Mouse (Mus musculus): Measurements from ENCODE around the gene Ralb. TPM values are rescaled to one million over a fixed set of nuclear protein-coding genes. Genes with fewer than 3 reads are reported as not detected.

The Ralb gene
- polyA plus RNA-seq, 1 experiment, result 16.0 TPM

GRCm38 (mm10) chr1:119451417-119451816 lies 53.2 kb downstream of the Ralb start:
- no peak for TF ChIP-seq POLR2A (IDR thresholded peaks at IDR 0.05; ENCODE audit: control insufficient read depth, low read depth, low read length)
- no peak for TF ChIP-seq CTCF (IDR thresholded peaks at IDR 0.05; ENCODE audit: control insufficient read depth, insufficient read depth, insufficient replicate concordance, low read depth, low read length)
- Histone ChIP-seq H3K27ac (ENCODE audit: control insufficient read depth, insufficient read depth, low read depth, low read length) (no peak overlapping the region), H3K27me3 (ENCODE audit: control insufficient read depth, insufficient read depth, low read length) (no peaks in the 10 kb centered on the region), H3K4me3 (ENCODE audit: control insufficient read depth, low read depth, low read length) (no peak overlapping the region), H3K36me3 (ENCODE audit: control insufficient read depth, insufficient read depth, low read length) (no peaks in the 10 kb centered on the region), H3K4me1 (ENCODE audit: control insufficient read depth, insufficient read depth, low read length) (peaks cover 3% of the 10 kb centered on the region; the same call in 1 of the 2 replicates)

DNA sequence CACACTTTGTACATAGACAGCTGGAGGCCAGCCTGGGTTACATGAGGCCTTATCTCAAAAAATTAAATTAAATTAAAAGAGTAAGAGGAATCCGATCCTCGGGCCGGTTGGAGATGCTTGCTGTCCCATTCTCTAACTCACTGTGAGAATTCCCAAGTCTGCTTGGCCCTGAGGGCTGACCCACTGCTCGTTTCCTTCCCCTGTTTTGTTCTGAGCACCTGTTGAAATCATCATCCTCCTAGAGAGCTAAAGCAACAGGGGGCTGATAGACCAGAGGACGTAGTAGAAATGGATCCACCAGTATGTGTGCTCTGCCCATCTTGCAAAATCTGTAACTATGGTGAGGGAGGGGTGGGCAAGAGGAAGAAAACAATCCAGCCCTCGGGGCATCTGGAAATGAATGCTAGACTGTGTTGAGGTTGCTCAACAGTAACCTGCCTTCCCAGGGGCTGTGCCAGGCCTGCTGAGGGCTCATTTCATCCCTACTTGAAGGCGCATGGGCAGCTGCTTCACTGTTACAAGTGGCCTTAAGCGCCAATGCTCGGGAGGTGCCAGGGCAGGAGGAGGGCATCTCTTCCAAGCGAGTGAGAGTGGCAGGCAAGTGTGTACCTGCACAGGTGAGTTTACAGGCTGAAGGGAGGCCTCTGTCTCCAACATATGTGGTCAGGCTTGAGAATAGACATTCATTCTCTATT lies 53.8 kb downstream of the Ralb start:
- no peaks in the 10 kb centered on the region for H3K27me3 ChIP-seq (ENCODE audit: control insufficient read depth, insufficient read depth, low read length)
- no peak overlapping the region for H3K27ac ChIP-seq (ENCODE audit: control insufficient read depth, insufficient read depth, low read depth, low read length)

GRCm38 (mm10) chr1:119446753-119447283 lies 57.8 kb downstream of the Ralb start:
- H3K27ac ChIP-seq (ENCODE audit: control insufficient read depth, insufficient read depth, low read depth, low read length), result no peak overlapping the region
- H3K27me3 ChIP-seq (ENCODE audit: control insufficient read depth, insufficient read depth, low read length), result no peaks in the 10 kb centered on the region
- no peaks in the 10 kb centered on the region for H3K36me3 ChIP-seq (ENCODE audit: control insufficient read depth, insufficient read depth, low read length)
- TF ChIP-seq CTCF (IDR thresholded peaks at IDR 0.05; ENCODE audit: control insufficient read depth, insufficient read depth, insufficient replicate concordance, low read depth, low read length) (no peak), POLR2A (IDR thresholded peaks at IDR 0.05; ENCODE audit: control insufficient read depth, low read depth, low read length) (no peak)
- no peak overlapping the region; the same call in 1 of the 2 replicates for H3K4me3 ChIP-seq (ENCODE audit: control insufficient read depth, low read depth, low read length)
- peaks cover 9% of the 10 kb centered on the region for H3K4me1 ChIP-seq (ENCODE audit: control insufficient read depth, insufficient read depth, low read length)

More for the DNA sequence above, 53.8 kb downstream of the Ralb start:
- TF ChIP-seq POLR2A (IDR thresholded peaks at IDR 0.05; ENCODE audit: control insufficient read depth, low read depth, low read length) (no peak), CTCF (IDR thresholded peaks at IDR 0.05; ENCODE audit: control insufficient read depth, insufficient read depth, insufficient replicate concordance, low read depth, low read length) (no peak)
- Histone ChIP-seq H3K36me3 (ENCODE audit: control insufficient read depth, insufficient read depth, low read length) (no peaks in the 10 kb centered on the region), H3K4me3 (ENCODE audit: control insufficient read depth, low read depth, low read length) (no peak overlapping the region), H3K4me1 (ENCODE audit: control insufficient read depth, insufficient read depth, low read length) (peaks cover 3% of the 10 kb centered on the region; the same call in 1 of the 2 replicates)

- Histone ChIP-seq H3K4me1 (ENCODE audit: control insufficient read depth, insufficient read depth, low read length) (peaks cover 9% of the 10 kb centered on the region), H3K27me3 (ENCODE audit: control insufficient read depth, insufficient read depth, low read length) (no peaks in the 10 kb centered on the region), H3K36me3 (ENCODE audit: control insufficient read depth, insufficient read depth, low read length) (no peaks in the 10 kb centered on the region), H3K4me3 (ENCODE audit: control insufficient read depth, low read depth, low read length) (peak overlapping the region; percentile 66), H3K27ac (ENCODE audit: control insufficient read depth, insufficient read depth, low read depth, low read length) (no peak overlapping the region)
- TF ChIP-seq CTCF (IDR thresholded peaks at IDR 0.05; ENCODE audit: control insufficient read depth, insufficient read depth, insufficient replicate concordance, low read depth, low read length) (peak; percentile 5; the same call in 1 of the 2 replicates), POLR2A (IDR thresholded peaks at IDR 0.05; ENCODE audit: control insufficient read depth, low read depth, low read length) (no peak)
Observed at GRCm38 (mm10) chr1:119443591-119444350, 60.8 kb downstream of the Ralb start.

- no peaks in the 10 kb centered on the region for H3K27me3 ChIP-seq (ENCODE audit: control insufficient read depth, insufficient read depth, low read length)
- no peak overlapping the region for H3K27ac ChIP-seq (ENCODE audit: control insufficient read depth, insufficient read depth, low read depth, low read length)
- no peak for TF ChIP-seq POLR2A (IDR thresholded peaks at IDR 0.05; ENCODE audit: control insufficient read depth, low read depth, low read length)
- TF ChIP-seq CTCF (IDR thresholded peaks at IDR 0.05; ENCODE audit: control insufficient read depth, insufficient read depth, insufficient replicate concordance, low read depth, low read length), result no peak
- H3K36me3 ChIP-seq (ENCODE audit: control insufficient read depth, insufficient read depth, low read length), result no peaks in the 10 kb centered on the region
- H3K4me3 ChIP-seq (ENCODE audit: control insufficient read depth, low read depth, low read length), result no peak overlapping the region
- peaks cover 9% of the 10 kb centered on the region for H3K4me1 ChIP-seq (ENCODE audit: control insufficient read depth, insufficient read depth, low read length)
Observed at GRCm38 (mm10) chr1:119442901-119443300, 61.7 kb downstream of the Ralb start.

DNA sequence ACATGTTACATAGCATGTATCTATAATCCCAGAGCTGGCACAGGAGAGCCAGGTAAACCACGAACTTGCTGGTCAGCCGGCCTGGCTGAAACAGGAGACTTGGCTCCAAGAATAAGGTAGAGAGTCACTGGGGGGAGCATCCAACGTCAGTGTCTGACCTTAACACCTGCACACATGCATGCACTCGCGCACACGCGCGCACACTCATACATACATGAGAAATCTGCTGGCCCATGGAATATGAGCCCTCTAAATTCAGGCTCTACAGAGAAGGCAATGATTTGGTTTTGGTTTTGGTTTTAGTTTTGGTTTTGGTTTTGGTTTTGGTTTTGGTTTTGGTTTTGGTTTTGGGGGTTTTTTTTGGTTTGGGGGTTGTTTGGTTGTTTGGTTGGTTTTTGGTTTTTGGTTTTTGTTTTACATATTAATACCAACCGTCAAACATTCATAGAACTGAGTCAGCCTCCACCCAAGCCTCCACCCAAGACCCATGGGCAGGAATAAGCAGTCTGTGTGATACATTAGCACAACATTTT lies 66.4 kb downstream of the Ralb start:
- Histone ChIP-seq H3K36me3 (ENCODE audit: control insufficient read depth, insufficient read depth, low read length) (no peaks in the 10 kb centered on the region), H3K4me3 (ENCODE audit: control insufficient read depth, low read depth, low read length) (no peak overlapping the region), H3K27ac (ENCODE audit: control insufficient read depth, insufficient read depth, low read depth, low read length) (no peak overlapping the region), H3K4me1 (ENCODE audit: control insufficient read depth, insufficient read depth, low read length) (peaks cover 2% of the 10 kb centered on the region; the same call in 1 of the 2 replicates), H3K27me3 (ENCODE audit: control insufficient read depth, insufficient read depth, low read length) (no peaks in the 10 kb centered on the region)
- no peak for TF ChIP-seq POLR2A (IDR thresholded peaks at IDR 0.05; ENCODE audit: control insufficient read depth, low read depth, low read length)

DNA sequence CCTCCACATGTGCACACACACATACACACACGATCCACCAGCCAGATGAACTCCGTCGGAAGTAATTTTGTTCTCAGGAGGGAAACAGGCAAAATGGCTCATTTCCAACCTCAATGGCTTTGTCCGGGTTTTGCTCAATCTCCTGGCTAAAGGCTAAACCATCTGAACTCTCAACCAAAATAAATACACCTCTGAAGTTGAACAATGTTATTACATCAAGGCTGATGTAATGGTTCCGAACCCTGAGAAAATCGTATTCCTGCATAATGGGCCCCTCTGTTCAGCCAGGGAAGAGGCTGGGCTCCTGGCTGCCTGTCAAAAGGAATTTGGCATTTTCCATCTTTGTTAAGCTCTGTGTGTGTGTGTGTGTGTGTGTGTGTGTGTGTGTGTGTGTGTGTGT lies 67.2 kb downstream of the Ralb start:
- H3K4me1 ChIP-seq (ENCODE audit: control insufficient read depth, insufficient read depth, low read length), result no peaks in the 10 kb centered on the region
- H3K27ac ChIP-seq (ENCODE audit: control insufficient read depth, insufficient read depth, low read depth, low read length), result no peak overlapping the region
- no peaks in the 10 kb centered on the region for H3K27me3 ChIP-seq (ENCODE audit: control insufficient read depth, insufficient read depth, low read length)
- no peaks in the 10 kb centered on the region for H3K36me3 ChIP-seq (ENCODE audit: control insufficient read depth, insufficient read depth, low read length)
- no peak for TF ChIP-seq POLR2A (IDR thresholded peaks at IDR 0.05; ENCODE audit: control insufficient read depth, low read depth, low read length)
- no peak for TF ChIP-seq CTCF (IDR thresholded peaks at IDR 0.05; ENCODE audit: control insufficient read depth, insufficient read depth, insufficient replicate concordance, low read depth, low read length)
- no peak overlapping the region for H3K4me3 ChIP-seq (ENCODE audit: control insufficient read depth, low read depth, low read length)

All from testis, adult 2 months (tissue).